Mouse (Mus musculus): ENCODE measurements around the gene Olfr1186.
"Not testable (repeated sequence)": the region's sequence is repeated elsewhere in the genome, so short reads cannot be mapped to it uniquely, and the experiment has no call there.

Gene Olfr1186

GRCm38 (mm10) chr2:88518251-88518650, at the start of gene Olfr1186:
Gene Olfr1186 (plus strand): TSS chr2:88518551.
- DNase-seq (ENCODE audit: low spot score), result no peak

- DNase-seq (ENCODE audit: low spot score), result no peak
Observed at GRCm38 (mm10) chr2:88483298-88483697, 35.1 kb upstream of the Olfr1186 start, which contains the start of gene Olfr1184. Gene Olfr1184 (plus strand): TSS chr2:88483598.

GRCm38 (mm10) chr2:88493020-88493419, 25.3 kb upstream of the Olfr1186 start, which contains the start of gene Olfr1185-ps1:
Gene Olfr1185-ps1 (plus strand): TSS chr2:88493320.
- DNase-seq (ENCODE audit: low spot score), result no peak

- DNase-seq (ENCODE audit: low spot score), result no peak
Observed at GRCm38 (mm10) chr2:88525720-88526119, 7.4 kb downstream of the Olfr1186 start.

- DNase-seq (ENCODE audit: low spot score), result no peak
Observed at GRCm38 (mm10) chr2:88556635-88557034, 38.3 kb downstream of the Olfr1186 start, which contains the start of gene Olfr1188. Gene Olfr1188 (plus strand): TSS chr2:88556935.

GRCm38 (mm10) chr2:88572696-88573095, 54.3 kb downstream of the Olfr1186 start:
- not testable (repeated sequence) for DNase-seq (ENCODE audit: low spot score)
